Mouse (Mus musculus) cerebellum, adult 2 months (tissue): ENCODE results near the gene Peli2. TPM values are rescaled to one million over a fixed set of nuclear protein-coding genes. Genes with fewer than 3 reads are reported as not detected.

Source experiments
- DNase-seq, 2 experiments: peaks; one replicate each; pipeline ENCODE4 v3.0.0; 2021
- H3K27ac ChIP-seq: fragments of 200-500 bp; 2 replicates; pipeline ENCODE4 v1.5.1; 2012; ENCODE audit warnings: low read length, control low read depth, inconsistent platforms; ENCODE audit not compliant: insufficient read depth
- H3K27me3 ChIP-seq: fragments of 200-500 bp; 2 replicates; pipeline ENCODE4 v1.6.1; 2012; ENCODE audit warnings: inconsistent platforms, mild to moderate bottlenecking, low read length, moderate library complexity; ENCODE audit not compliant: control insufficient read depth, insufficient read depth
- H3K4me1 ChIP-seq: fragments of 200-500 bp; 2 replicates; pipeline ENCODE4 v1.6.1; 2011; ENCODE audit warnings: low read length; ENCODE audit not compliant: control insufficient read depth, insufficient read depth
- H3K4me3 ChIP-seq: fragments of 200-500 bp; replicated peaks from 2 replicates; pipeline ENCODE3; 2011; ENCODE audit warnings: mild to moderate bottlenecking, low read depth, low read length, control low read depth; ENCODE audit not compliant: insufficient read depth
- CTCF ChIP-seq: fragments of 200-500 bp; IDR thresholded peaks from 2 replicates; pipeline ENCODE4 v1.5.1; 2011; ENCODE audit warnings: low read depth, mild to moderate bottlenecking, control low read depth, low read length, moderate library complexity, borderline replicate concordance; ENCODE audit not compliant: insufficient read depth
- POLR2A ChIP-seq: fragments of 200-500 bp; IDR thresholded peaks from 2 replicates; pipeline ENCODE4 v1.6.1; 2011; ENCODE audit warnings: low read length, control low read depth, borderline replicate concordance; ENCODE audit not compliant: insufficient read depth
- WGBS: fragments of 180-500 bp; shearing (Covaris S2); methylation state at CpG from one replicate; pipeline ENCODE4 v1.1.7; 2018; 5-methylcytosine and 5-hydroxymethylcytosine counted together
- polyA plus RNA-seq: library from polyadenylated mRNA; depleted of rRNA; stranded (reverse); fragments of >200 nt; gene quantifications from 2 replicates; pipeline ENCODE4 v1.2.3, GENCODE M21; 2012

The Peli2 gene
- polyA plus RNA-seq, 1 experiment, result 28.5 TPM

GRCm38 (mm10) chr14:48224203-48224602, 103.6 kb downstream of the Peli2 start:
- 53% methylated on average over 1 of the region's 1 CpGs for WGBS
- no peak for DNase-seq
- Histone ChIP-seq H3K4me1 (peaks cover 43% of the 10 kb centered on the region), H3K27me3 (no peaks in the 10 kb centered on the region), H3K4me3 (no peak overlapping the region), H3K27ac (no peak overlapping the region)
- TF ChIP-seq CTCF, result no peak
- TF ChIP-seq POLR2A, result no peak

GRCm38 (mm10) chr14:48224861-48225300, 104.3 kb downstream of the Peli2 start:
- H3K27me3 ChIP-seq, result no peaks in the 10 kb centered on the region
- peak; percentile 77 to 89 for DNase-seq
- peak overlapping the region; percentile 48; the same call in 1 of the 2 replicates for H3K27ac ChIP-seq
- H3K4me3 ChIP-seq, result no peak overlapping the region
- H3K4me1 ChIP-seq, result peaks cover 38% of the 10 kb centered on the region
- TF ChIP-seq POLR2A (no peak), CTCF (no peak)
- 10% methylated on average over 5 of the region's 5 CpGs for WGBS

- 0 out of 2 replicates have a peak overlapping the region, but pooled peaks have one; percentile 12 for H3K27ac ChIP-seq
- 75% methylated on average over 7 of the region's 7 CpGs for WGBS
- TF ChIP-seq CTCF (no peak), POLR2A (no peak)
Measured at GRCm38 (mm10) chr14:48225810-48226446, 105.3 kb downstream of the Peli2 start.

GRCm38 (mm10) chr14:48226759-48227158, 106.1 kb downstream of the Peli2 start:
- no peak for DNase-seq
- H3K27me3 ChIP-seq, result no peaks in the 10 kb centered on the region
- H3K27ac ChIP-seq, result no peak overlapping the region
- H3K4me1 ChIP-seq, result peaks cover 30% of the 10 kb centered on the region
- no peak for TF ChIP-seq POLR2A
- TF ChIP-seq CTCF, result no peak
- 68% methylated on average over 10 of the region's 10 CpGs for WGBS
- no peak overlapping the region for H3K4me3 ChIP-seq

More at GRCm38 (mm10) chr14:48225810-48226446, 105.3 kb downstream of the Peli2 start:
- DNase-seq, result no peak
- Histone ChIP-seq H3K4me3 (no peak overlapping the region), H3K4me1 (peaks cover 30% of the 10 kb centered on the region), H3K27me3 (no peaks in the 10 kb centered on the region)

GRCm38 (mm10) chr14:48234785-48235519, 114.3 kb downstream of the Peli2 start:
- Histone ChIP-seq H3K27me3 (no peaks in the 10 kb centered on the region), H3K4me3 (no peak overlapping the region), H3K4me1 (peaks cover 29% of the 10 kb centered on the region), H3K27ac (no peak overlapping the region)
- no peak for TF ChIP-seq CTCF
- no peak for TF ChIP-seq POLR2A
- DNase-seq, result peak; percentile 65 to 78
- 25% methylated on average over 20 of the region's 20 CpGs for WGBS

GRCm38 (mm10) chr14:48241335-48241734, 120.7 kb downstream of the Peli2 start:
- Histone ChIP-seq H3K27me3 (no peaks in the 10 kb centered on the region), H3K4me3 (no peak overlapping the region), H3K4me1 (peaks cover 10% of the 10 kb centered on the region), H3K27ac (no peak overlapping the region)
- no peak for DNase-seq
- TF ChIP-seq CTCF, result no peak
- TF ChIP-seq POLR2A, result no peak
- WGBS, result 76% methylated on average over 7 of the region's 7 CpGs

- DNase-seq, result no peak
- 37% methylated on average over 3 of the region's 3 CpGs for WGBS
- Histone ChIP-seq H3K27ac (no peak overlapping the region), H3K4me3 (no peak overlapping the region), H3K27me3 (no peaks in the 10 kb centered on the region), H3K4me1 (peaks cover 5% of the 10 kb centered on the region)
- no peak for TF ChIP-seq POLR2A
- TF ChIP-seq CTCF, result no peak
Measured at GRCm38 (mm10) chr14:48246236-48246635, 125.6 kb downstream of the Peli2 start.

- DNase-seq, result no peak
- Histone ChIP-seq H3K4me1 (peaks cover 5% of the 10 kb centered on the region), H3K4me3 (no peak overlapping the region), H3K27me3 (no peaks in the 10 kb centered on the region), H3K27ac (no peak overlapping the region)
- no peak for TF ChIP-seq POLR2A
- WGBS, result 64% methylated on average over 9 of the region's 9 CpGs
Measured at GRCm38 (mm10) chr14:48246963-48247362, 126.3 kb downstream of the Peli2 start.
